Mouse (Mus musculus) gastrocnemius, postnatal 25 days (tissue): ENCODE results near the gene Rapgef4. TPM values are rescaled to one million over a fixed set of nuclear protein-coding genes. Genes with fewer than 3 reads are reported as not detected.

Experiments
- DNase-seq: peaks from one replicate; pipeline ENCODE4 v3.0.0; 2022
- total RNA-seq, 2 experiments: library from RNA; stranded (reverse); gene quantifications; 1 replicate in 1 of 2; 2 replicates in 1 of 2; pipeline ENCODE4 v1.2.3; 2021

Rapgef4 gene
- total RNA-seq, 2 experiments from 2014 or later: 1.8 to 2.3 TPM

- no peak for DNase-seq
Measured at GRCm38 (mm10) chr2:72077490-72078139, 96.6 kb downstream of the Rapgef4 start.

DNA sequence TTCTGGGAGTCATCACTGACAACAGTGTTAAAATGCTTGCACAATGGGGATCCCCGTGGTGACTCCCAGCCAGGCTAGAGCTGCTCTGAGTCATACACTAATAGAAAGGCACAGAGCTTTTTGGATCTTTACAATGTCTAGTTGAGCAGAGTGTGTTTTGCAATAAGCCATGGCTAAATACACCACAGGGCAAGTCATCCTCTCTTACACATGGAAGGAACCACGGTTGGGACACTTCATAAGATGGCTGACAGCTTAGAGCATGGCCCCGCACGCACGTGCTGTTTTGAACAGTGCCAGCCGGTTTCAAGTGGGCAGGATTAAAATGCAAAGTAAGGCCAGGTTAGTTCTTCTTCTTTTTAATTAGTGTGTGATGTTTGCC lies 97.1 kb downstream of the Rapgef4 start:
- DNase-seq: no peak

DNA sequence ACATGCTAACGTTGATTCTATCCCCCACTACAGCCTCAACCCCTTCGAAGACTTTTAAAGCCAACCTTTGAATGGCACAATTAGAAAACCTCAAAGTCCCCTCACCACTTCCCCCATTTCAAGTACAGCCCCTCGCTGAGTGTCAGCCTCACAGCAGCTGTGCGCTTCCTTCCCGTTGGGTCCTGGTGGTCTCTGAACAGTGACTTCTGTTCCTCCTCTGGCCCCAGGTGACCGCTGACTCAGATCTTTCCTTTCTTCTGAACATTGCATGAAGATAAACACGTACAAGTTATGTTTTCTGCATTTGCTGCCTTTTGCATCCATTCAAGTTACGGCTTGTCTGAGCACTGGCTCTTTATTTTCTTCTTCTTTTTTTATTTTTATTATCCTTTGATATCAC lies 98.1 kb downstream of the Rapgef4 start:
- DNase-seq: no peak

- no peak for DNase-seq
Measured at GRCm38 (mm10) chr2:72082846-72083245, 101.8 kb downstream of the Rapgef4 start.

DNA sequence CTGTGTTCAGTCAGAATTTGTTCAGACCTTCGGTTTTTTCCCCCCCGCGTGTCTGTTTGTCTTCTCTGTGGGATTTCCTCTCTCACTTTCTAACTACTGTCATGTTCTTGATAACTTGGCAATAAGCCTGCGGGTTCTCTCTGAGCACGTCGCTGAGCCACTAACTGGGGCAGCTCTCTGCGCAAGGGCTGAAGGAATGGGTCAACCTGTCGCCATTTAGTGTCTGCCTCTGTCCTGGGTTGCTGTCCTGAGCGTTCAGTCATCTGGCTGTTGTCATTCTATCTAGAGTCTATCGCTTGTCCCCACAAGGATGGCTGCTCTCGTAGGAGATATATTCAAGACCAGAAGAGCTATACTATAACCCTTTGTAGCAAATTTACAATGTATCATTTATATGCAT lies 107.8 kb downstream of the Rapgef4 start:
- DNase-seq: no peak

- no peak for DNase-seq
Measured at GRCm38 (mm10) chr2:72090061-72090460, 109.0 kb downstream of the Rapgef4 start.

GRCm38 (mm10) chr2:72092046-72092445 lies 111.0 kb downstream of the Rapgef4 start:
- DNase-seq: no peak

DNA sequence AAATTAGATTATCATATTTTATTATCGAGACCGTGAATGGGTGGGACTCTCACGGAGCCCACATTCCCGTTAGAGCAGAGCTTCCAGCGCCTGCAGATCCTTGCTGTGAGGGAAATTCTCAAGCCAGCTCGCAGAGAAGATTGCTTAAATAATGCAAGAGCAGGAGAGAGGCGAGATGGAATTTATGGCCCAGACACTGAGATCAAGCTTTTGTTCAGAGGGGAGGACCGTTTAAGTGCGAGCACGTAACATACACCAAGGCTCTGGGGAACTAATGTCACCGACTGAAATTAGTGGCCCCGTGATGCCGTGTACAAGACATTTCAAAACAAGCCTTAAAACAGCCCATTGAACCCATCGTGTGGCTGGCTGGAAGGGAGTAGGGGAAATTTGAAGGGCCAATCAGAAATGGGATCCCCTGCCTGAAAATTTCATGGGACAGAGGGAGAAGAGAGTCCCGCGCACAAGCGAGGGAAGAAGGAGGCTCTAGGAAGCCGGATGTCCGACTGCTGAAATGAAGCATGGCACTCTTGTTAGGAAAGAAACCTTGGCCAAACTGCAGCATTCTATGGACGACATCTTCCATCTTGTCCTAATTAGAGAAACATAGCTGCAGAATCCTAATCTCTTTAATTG lies 112.5 kb downstream of the Rapgef4 start:
- no peak for DNase-seq

DNA sequence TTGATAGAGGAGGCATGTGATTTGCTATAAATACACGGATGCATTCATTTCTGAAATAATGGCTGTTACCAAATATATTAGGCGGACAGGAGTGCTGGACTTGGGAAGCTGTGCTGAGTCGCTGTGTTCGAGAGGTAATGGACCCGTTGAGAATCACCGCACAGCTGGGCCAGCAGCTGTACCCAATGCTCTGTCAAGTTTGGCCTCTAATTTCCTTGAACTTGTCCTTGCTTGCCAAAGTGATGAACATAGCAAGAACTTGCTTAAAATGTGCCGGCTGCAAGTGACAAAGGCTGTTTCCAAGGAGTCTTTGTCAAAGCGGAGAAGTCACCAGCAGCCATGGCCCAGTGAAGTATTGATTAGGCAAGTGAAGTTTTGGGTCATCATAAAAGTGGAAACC lies 113.0 kb downstream of the Rapgef4 start:
- no peak for DNase-seq

DNA sequence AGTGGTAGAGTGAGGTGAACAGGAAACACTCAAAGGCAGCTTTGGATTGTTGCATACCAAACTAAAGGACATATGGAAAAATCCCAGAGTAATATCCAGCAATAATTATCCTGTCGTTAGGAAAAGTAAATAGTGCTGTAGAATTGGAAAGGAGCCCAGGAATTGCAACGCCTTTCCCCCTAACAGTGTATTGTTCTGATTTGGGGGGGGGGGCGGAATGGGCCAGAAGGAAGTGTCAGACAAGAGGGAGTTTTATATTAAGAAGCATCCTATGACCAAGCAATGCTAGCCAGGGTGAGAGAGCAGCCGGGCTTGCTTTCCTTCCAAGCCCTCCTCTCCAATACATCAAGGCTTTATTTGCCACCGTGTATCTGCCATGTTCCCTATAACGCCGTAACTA lies 113.4 kb downstream of the Rapgef4 start:
- no peak for DNase-seq

DNA sequence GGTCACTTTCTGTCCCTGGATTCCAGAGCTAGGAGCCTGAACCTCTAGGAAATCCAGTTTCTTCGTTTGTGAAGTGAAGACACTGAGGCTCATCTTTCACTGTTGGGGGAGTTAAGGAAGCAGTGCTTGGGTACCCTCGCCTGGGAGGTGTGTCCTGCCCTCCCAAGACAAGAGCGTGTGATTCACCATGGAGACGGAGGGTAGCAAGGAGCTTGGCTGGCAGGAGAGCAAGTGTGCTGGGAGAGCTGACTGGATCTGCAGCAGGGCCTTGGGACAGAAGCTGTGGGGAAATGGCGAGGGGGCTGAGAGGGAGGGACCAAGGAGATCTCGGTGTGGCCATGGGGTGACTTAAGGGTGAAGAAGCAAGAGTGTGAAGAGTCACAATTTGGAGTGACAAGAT lies 114.0 kb downstream of the Rapgef4 start:
- DNase-seq: no peak

- DNase-seq: no peak
Measured at GRCm38 (mm10) chr2:72096345-72096744, 115.3 kb downstream of the Rapgef4 start.

GRCm38 (mm10) chr2:72098366-72098765 lies 117.3 kb downstream of the Rapgef4 start:
- no peak for DNase-seq

- no peak for DNase-seq
Measured at GRCm38 (mm10) chr2:72104604-72105003, 123.6 kb downstream of the Rapgef4 start.

DNA sequence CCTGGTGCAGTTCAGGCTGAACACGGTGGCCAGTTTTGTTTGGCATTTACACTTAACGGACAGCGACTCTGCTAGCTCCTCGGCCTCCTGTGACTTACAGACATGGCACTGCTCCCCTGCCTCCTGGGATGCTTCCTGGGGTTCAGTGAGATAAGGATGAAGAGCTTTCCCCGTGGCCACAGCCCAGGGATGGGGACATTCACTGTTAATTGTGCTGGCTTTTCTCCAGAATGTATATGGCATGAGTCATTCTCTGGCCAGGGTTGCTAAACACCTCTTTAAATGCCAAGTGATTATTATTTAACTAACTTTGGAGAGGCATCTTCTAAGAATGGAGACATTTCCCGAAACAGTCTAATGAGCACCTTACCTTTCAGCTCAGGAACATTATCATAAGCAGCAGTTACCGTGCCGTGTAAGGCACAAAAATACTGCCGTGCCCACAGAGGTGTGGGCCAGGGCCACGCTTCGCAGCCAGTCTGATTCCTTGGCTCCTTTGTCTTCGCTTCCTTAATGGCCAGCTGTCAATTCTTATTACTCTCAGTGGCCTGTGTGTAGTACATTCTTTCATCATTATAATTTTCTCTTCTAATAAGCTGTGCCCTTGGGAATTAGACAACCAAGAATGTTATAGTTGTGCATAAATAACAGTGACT lies 126.6 kb downstream of the Rapgef4 start:
- DNase-seq: no peak

- no peak for DNase-seq
Measured at GRCm38 (mm10) chr2:72108448-72109312, 127.6 kb downstream of the Rapgef4 start.

- no peak for DNase-seq
Measured at GRCm38 (mm10) chr2:72110404-72110803, 129.4 kb downstream of the Rapgef4 start.

DNA sequence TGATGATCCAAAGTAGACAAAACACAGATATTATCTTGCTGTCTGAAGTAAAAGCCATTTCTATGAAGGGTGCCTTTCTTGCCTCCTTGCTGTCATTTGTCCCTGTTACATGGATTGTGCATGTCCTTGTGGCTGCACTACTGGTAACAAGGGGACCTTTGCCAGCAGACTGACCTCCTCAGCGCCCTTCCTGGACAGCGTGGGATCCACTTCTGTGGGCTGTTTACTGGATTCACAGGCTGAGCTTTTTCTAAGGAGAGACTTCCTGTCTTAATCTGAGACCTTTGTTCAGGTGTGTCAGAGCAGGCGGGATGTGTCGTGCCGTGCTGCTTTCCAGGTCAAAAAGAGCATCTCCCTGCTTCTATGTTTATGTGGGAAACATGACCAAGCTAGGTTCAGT lies 132.7 kb downstream of the Rapgef4 start:
- no peak for DNase-seq

GRCm38 (mm10) chr2:72114148-72114559 lies 133.1 kb downstream of the Rapgef4 start:
- DNase-seq: no peak

DNA sequence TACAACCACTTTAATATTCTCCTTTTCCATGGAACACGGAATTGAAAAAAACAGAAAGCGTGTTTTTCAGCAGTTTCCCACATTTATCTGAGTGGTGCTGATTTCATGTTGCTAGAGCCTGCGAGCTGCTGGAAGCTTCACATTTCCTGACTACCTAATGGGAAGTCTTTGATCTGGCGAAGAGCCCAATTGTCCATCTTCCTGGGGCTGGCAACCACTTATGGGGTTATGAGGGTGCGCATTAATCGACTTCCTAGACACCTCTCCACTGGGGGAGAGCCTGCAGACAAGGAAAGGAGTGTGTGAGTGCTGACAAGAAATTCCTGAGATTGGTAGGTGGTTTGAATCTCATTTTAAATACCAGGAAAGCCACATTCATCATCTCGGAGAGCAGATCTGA lies 135.1 kb downstream of the Rapgef4 start:
- DNase-seq: no peak

DNA sequence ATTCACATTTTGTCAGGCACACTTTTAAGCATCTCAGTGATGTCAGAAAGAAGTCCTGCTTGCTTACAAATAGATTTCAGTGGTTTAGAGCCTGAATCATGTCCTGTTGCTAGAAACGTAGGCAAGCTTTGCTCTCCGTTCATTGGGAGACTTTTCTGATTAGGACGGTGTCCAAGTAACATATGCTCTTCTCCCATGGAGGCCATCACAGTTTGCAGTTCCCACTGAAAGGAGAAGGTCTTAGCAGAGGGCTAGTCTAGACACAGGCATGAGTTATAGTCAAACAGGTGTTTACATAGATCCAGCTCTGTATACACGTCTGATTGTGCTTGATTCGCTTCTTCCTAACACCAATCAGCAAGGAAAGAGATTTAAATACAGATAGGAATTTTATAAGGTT lies 135.7 kb downstream of the Rapgef4 start:
- DNase-seq: no peak

- peak; percentile 35 for DNase-seq
Measured at GRCm38 (mm10) chr2:72117138-72118011, 136.3 kb downstream of the Rapgef4 start.
